Mouse (Mus musculus): Measurements from ENCODE around the gene Eif2a.

Eif2a gene

GRCm38 (mm10) chr3:58525652-58526407, at the start of gene Eif2a, which contains the start of gene Serp1:
Gene Eif2a, plus strand, starts transcription at chr3:58525821.
Gene Serp1, minus strand, starts transcription at chr3:58525892.
- DNase-seq (ENCODE audit: low read depth), result peak; percentile 97

DNA sequence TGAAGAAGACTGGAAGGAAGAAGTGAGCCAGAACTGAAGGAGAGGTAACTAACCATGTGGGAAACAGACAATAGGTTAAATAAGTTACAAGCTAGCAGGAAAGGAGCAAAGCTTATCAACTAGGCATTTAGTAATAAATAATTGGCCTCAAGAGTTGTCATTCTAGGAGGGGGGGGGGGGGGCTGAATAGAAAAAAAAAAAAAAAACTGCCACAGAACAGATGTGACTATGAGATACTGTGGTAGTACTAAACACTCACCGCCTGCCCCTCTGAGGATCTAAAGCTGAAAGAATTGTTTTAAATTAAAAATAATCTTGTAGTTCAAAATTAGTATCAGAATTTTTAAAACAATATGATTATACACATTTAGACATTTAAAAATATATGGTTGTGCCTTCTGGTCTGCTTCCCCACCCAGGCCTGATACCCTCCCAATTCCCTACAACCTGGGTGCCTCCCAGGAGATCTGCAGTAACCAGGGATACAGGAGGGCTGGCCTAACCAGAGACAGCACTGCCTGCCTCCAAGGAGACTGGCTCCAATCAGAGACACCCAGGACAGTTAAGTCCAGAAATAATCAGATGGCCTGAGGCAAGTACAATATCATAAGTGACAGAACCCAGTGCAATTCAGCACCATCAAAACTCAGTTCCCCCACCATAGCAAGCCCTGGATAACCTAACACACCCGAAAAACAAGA, 46.7 kb upstream of the Eif2a start:
- no peak for DNase-seq (ENCODE audit: low read depth)

DNA sequence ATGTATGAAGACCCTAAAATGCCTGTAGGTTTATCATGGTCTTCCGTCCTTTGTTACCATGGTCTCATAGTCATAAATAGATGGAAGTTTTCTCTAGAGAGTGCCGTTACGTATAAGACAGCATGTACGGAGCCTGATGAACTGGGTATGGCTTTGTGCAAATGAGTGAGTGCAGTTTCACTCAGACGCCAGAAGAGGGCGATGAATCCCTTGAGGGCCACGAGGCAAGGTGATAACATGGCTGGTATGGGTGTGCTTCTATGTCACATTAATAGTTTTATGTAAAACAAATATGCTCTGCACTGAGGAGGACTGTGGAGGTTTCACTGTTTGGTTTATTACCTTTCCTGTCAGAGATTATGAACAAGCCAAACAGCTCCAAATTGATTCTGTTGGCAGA, 39.7 kb upstream of the Eif2a start:
- DNase-seq (ENCODE audit: low read depth), result peak; percentile 62

DNA sequence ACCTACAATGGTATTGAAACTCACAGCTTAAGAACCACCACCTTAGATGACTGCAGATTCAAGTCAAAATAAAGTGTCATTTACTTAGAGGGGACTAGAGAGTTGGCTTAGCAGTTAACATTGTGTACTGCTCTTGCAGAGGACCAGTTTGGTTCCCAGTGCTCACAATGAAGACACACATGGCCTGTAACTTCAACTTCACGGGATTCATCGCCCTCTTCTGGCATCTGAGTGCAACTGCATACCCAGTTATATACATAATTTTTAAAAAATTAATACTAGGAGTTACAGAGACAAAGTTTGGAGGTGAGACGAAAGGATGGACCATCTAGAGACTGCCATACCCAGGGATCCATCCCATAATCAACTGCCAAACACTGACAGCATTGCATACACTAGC, 38.5 kb upstream of the Eif2a start:
- peak; percentile 45 for DNase-seq (ENCODE audit: low read depth)

- DNase-seq (ENCODE audit: low read depth), result peak; percentile 68
Measured at GRCm38 (mm10) chr3:58487999-58488775, 37.4 kb upstream of the Eif2a start.

- DNase-seq (ENCODE audit: low read depth), result peak; percentile 54
Measured at GRCm38 (mm10) chr3:58490787-58491186, 34.8 kb upstream of the Eif2a start.

GRCm38 (mm10) chr3:58493621-58494020, 32.0 kb upstream of the Eif2a start:
- peak; percentile 40 for DNase-seq (ENCODE audit: low read depth)

DNA sequence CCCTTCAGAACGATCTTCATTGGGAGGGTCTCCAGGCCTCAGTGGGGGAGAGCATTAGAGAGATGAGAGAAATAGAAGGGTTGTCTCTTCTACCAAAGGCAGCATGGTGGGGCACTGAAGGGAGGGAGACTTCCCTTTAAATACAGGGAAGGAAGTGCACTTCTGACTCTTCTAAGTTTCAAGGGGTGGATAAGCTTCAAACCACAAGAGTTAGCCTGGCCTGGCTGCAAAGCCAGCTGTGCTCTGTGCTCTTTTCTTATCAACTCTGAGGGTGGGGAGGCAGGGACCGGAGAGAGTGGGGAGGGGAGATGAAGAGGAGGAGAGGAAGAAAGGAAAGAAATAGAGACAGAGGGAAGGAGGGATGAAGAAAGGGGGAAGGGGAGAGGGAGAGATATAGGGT, 23.7 kb upstream of the Eif2a start:
- peak; percentile 63 for DNase-seq (ENCODE audit: low read depth)

- DNase-seq (ENCODE audit: low read depth), result no peak
Measured at GRCm38 (mm10) chr3:58503720-58504333, 21.8 kb upstream of the Eif2a start.

DNA sequence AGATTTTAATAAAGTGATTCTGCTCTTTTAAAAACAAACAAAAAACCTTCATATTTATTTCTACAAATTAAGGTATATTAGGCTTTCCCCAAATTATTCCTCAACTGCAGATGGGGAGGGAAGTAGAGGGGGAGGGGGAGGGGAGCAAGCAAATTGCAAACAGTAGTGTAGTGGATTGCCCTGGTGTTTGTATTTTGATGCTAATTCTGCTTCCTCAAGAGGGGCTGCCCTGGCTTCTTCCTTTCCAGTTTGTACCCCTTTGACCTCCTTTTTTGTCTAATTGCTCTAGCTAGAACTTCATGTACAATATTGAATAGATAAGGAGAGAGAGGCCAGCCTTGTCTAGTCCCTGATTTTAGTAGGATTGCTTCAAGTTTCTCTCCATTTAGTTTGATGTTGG, 20.9 kb upstream of the Eif2a start:
- no peak for DNase-seq (ENCODE audit: low read depth)

- peak; percentile 84 for DNase-seq (ENCODE audit: low read depth)
Measured at GRCm38 (mm10) chr3:58508020-58508750, 17.4 kb upstream of the Eif2a start.

DNA sequence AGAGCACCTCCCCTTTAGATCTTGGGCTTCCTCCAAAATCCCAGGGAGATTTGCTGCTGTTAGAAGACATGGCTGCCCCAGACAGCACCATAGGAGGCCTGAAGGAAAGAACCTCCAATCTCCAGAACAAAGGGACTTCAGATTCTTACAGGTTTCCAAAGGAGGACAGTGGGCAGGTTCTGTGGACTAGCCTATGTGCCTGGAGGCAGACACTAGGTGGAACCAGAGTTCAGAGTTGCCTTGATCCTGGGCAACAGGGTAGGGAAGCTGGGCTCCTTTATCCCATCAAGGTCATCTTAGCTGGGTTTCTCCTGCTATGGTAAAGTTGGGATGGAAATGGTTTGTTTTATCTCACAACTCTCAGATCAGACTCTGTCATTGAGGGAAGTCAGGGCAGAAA, 14.0 kb upstream of the Eif2a start:
- DNase-seq (ENCODE audit: low read depth), result peak; percentile 50

DNA sequence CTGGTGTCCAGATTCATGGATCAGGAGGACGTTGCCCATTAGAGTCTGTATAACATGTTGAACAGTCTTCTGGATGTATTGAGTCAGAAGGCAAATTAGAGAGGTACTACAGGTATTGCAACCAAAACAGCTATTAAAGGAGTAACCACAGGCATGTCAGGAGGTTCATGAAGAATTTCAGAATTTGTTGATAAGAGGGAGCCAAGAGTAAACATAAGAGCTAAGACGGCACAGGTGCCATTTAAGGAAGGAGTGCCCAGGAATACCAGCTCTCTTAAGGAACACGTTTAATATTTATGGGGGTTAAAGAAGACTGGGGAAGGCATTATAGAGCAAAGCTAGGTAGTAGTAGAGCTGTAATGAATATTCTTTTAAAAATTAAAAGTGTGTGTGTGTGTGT, 12.9 kb upstream of the Eif2a start:
- DNase-seq (ENCODE audit: low read depth), result no peak

DNA sequence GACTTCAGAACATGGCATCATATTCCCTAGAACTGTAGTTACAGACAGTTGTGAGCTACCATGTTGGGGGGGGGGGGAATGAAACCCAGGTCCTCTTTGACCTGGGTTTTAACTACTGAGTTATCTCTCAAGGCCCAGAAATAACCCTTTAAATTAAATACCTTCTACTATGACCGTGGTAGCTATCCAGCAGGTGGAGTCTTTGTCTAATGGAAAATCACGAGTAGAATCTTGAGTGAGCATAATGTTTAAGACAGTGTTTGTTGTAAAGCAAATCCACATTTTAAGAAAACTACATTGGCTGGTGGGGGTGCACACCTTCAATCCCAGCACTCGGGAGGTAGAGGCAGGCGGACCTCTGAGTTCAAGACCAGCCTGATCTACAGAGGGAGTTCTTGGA, 12.1 kb upstream of the Eif2a start:
- DNase-seq (ENCODE audit: low read depth), result peak; percentile 46

DNA sequence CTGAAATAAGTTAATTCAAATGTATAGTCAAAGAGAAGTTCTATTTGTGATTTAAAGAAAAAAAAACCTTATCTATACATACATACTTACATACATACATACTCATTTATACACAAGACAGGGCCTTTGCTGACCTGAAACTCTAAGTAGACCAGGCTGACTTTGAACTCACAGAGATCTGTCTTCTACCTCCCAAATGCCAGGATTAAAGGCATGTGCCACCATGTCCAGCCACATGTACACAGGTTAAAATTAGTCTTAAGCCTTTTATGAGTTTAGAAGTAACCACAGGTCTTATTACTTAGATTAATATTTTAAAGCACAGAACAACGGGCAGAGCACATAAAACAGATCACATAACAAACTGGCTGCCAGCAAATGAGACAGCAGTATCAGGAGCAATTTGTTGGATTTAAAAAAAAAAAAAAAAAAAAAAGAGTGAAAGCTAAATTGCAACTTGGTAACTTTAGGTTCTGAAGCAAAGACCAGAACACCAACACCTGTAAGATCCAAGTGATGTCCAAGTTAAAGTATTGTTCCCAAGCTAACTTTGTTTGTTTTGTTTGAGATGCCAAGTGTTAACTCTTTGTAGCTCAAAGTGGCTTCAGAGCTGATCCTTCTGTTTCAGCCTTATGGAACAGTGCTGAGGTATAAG, 9.5 kb upstream of the Eif2a start:
- peak; percentile 40 for DNase-seq (ENCODE audit: low read depth)

- peak; percentile 79 for DNase-seq (ENCODE audit: low read depth)
Measured at GRCm38 (mm10) chr3:58516602-58516976, 9.0 kb upstream of the Eif2a start.

DNA sequence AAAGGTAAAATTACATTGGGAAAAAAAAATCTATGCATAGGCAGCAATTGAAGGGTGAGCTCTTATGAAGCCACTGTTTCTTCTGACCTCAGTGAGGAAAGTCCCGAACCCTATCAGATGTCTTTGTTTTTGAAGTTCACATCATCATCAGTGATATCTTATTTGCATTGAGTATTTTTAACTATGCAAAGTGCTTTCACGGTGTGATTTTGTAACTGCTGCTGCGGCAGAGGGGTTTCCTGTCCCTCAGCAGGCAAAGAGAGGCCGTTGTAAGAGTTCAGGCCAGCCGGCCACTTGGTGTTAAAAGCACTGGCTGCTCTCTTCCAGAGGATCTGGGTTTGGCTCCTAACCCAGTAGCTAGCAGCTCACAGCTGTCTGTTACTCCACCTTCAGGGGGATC, 8.4 kb upstream of the Eif2a start:
- peak; percentile 59 for DNase-seq (ENCODE audit: low read depth)

- DNase-seq (ENCODE audit: low read depth), result no peak
Measured at GRCm38 (mm10) chr3:58517800-58518199, 7.8 kb upstream of the Eif2a start.

DNA sequence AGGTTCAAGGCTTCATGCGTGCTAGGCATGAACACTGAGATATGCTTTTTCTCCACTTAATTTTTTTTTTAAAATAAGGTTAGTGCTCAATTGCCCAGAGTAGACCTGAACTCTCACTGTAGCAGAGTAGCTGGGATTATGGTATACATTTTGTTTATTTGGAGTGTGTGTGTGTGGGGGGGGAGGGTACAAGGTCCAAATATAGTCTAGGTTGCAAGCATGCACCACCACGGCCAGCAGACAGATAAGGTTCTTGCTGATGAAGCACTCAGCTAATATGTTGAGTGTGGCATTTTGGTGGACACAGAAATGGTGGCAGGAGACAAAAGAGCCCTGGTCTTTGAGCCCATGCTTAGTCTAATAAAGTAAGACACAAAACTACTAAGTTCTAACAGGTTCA, 6.7 kb upstream of the Eif2a start:
- DNase-seq (ENCODE audit: low read depth), result no peak

- DNase-seq (ENCODE audit: low read depth), result no peak
Measured at GRCm38 (mm10) chr3:58519536-58519935, 6.1 kb upstream of the Eif2a start.

- DNase-seq (ENCODE audit: low read depth), result no peak
Measured at GRCm38 (mm10) chr3:58520286-58520685, 5.3 kb upstream of the Eif2a start.
